Mouse (Mus musculus): ENCODE measurements around the gene Cdr2l.
"Not testable (repeated sequence)": the region's sequence is repeated elsewhere in the genome, so short reads cannot be mapped to it uniquely, and the experiment has no call there.

Cdr2l gene

DNA sequence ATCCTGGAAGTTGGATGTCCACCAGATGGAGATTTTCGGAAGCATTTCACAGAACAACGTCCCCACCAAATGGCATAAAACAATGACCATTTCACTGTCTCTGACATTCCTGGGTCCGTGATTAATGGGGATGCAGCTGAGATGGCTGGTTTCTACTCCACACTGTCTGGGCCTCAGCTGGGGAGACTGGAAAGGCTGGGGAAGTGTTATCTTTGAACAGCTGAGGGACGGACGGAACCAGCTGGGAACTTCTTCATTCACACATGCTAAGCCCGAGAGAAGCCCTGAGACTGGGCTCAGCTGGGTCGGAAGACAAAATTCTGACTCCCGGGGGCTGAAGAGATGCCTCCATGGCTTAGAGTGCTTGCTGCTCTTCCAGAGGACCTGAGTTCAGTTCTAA is 10.4 kb upstream of the Cdr2l start:
- DNase-seq (ENCODE audit: low read depth) = no peak

GRCm38 (mm10) chr11:115372015-115372414 is 9.7 kb upstream of the Cdr2l start:
- DNase-seq (ENCODE audit: low read depth) = no peak

DNA sequence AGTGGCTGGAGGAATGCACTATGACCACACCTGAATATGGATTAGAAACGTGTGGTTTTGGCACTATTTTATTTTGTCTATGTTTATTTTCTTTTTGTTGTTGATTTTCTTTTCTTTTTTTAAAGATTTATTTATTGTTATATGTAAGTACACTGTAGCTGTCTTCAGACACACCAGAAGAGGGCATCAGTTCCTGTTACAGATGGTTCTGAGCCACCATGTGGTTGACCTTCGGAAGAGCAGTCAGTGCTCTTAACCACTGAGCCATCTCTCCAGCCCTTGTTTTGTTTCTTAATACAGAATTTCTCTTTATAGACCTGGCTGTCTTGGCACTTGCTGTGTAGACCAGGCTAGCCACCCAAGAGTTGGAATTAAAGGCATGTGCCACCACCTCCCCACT is 9.0 kb upstream of the Cdr2l start:
- no peak for DNase-seq (ENCODE audit: low read depth)

DNA sequence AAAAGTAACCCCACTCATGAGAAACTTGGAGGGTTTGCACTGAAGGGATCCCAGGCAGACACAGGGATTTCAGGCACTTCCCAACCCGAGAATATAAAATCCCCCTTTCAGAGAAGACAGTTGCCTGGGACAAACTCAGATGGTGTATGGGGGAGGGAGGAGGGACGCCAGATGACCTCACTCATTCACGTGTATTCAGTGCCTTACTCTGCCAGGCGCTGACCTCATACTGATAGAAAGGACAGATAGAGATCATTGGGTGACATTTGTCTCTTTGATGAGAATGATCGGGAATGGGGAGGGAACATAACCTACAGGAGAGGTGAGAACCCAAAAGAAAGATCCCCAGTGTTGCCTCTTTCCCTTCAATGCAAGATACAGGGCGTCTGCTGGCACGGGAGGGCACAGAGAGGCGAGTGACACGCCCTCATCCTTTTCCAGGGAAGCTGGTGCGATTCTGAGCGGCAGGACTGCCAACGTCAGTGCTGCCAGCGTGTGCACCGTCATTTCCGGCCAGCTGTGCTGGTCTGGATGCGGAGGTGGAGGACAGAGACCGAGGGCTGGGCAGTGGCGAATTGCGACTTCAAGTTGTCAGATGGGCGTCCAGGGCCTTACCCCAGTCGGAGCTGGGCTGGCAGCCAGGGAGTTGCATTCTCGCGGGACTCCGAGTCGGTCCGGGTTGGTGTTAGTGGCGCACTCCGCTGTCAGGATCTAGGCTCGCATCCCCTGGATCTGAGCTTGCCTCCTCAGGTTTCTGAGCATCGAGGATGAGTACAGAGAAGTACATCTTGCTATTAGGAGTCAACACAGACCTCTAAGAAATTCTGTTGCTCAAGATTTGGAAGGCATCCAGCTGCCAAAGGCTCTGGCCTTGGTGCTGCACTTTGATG is 7.7 kb upstream of the Cdr2l start:
- peak; percentile 83 for DNase-seq (ENCODE audit: low read depth)

DNA sequence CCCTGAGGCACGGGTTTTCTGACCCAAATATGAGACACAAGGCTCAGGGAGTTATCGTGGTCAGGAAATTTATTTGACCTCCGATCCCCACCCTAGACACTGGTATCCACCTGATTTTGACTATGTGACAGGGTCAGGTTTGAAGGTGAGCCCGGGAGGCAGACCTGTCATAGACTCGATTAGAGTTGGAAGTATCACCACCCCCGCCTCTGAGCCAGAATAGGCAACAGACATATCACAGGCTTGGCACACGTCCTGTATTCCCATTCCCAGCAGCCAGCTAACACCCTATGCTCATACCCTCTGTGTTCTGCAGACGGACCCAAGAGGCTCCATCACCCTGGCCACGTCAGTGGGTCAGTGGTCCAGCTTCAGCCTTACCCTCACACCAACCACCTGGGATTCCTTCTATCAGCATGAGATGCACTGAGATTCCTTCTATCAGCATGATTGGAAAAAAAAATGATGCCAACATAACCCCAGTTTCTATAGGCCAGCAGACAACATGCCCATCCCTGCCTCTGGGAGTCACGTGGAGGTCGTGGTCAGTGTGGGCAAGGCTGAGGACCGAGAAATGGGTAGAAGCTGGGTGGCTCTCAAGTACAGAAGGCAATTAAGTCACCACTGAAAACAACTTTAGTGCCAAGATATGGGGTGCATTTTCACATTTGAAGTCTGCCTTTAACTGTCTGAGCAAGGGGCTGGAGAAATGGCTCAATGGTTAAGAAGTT is 6.9 kb upstream of the Cdr2l start:
- DNase-seq (ENCODE audit: low read depth) = no peak

GRCm38 (mm10) chr11:115376722-115377121 is 5.0 kb upstream of the Cdr2l start:
- peak; percentile 43 for DNase-seq (ENCODE audit: low read depth)

DNA sequence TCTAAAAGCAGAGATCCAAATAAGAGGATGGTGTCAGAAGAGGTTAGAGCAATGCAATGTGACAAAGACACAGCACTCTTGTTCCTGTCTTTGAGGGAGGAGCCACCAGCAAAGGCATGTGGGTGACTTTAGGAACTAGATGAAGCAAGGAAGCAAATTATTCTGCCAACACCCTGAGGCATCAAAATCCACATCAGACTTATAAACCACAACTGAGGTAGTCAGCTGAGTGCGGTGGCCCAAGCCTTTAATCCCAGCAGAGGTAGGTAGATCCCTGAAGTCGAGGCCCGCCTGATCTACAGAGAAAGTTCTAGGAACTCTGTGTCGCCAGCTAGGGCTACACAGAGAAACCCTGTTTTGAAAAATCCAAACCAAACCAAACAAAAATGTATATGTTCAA is 4.5 kb upstream of the Cdr2l start:
- no peak for DNase-seq (ENCODE audit: low read depth)

DNA sequence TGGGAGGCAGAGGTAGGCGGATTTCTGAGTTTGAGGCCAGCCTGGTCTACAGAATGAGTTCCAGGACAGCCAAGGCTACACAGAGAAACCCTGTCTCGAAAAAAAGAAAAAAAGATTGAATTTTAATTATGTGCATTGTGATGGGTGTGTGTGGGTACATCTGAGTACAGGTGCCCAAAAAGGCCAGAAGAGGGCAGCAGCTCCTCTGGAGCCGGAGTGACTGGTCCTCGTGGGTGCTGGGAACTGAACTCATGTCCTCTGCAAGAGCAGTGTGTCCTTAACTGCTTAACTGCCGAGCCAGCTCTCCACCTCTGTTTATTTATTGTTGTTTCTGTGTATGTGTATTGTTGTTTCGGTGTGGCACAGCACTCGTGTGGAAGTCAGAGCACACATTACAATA is 3.9 kb upstream of the Cdr2l start:
- DNase-seq (ENCODE audit: low read depth) = no peak

- DNase-seq (ENCODE audit: low read depth) = peak; percentile 77
These were observed 440 bp upstream of the Cdr2l start for GRCm38 (mm10) chr11:115381276-115381675.

- DNase-seq (ENCODE audit: low read depth) = peak; percentile 43
These were observed 1.2 kb downstream of the Cdr2l start for GRCm38 (mm10) chr11:115382891-115383290.

DNA sequence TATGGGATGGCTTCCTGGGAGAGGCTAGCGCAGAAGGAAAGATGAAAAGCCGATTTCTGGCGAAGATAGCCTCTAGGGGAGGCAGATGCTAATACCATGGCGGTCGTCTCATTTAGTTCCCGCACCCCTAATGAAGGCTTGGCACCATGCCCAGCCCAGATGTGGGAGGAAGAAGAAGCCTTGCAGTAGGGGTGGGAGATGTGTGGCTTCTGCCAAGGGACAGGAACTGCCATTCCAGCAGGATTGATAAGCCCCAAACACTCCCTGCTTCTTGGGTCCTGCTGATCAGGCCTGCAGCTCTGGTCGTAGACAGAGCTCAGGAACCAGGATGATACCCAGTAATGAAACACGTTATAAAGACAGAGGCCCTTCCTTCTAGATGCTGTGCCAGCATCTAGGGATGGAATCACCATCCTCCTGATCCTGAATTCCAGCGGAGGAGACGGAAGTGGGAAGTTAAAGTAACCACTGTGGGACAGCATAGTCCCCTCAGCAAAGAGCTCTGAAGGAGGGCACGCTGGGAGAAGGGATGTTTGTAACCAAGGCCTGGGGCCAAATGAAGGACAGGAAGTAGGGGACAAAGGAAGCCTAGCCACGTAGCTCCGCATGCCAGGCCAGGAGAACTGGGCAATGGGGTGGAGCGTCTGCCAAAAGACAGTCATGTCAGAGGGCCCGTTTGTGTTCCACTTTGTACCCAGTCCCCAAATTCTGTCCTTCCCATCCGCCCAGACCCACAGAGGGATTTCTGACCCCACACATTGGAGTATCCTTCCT is 2.2 kb downstream of the Cdr2l start:
- DNase-seq (ENCODE audit: low read depth) = peak; percentile 52

DNA sequence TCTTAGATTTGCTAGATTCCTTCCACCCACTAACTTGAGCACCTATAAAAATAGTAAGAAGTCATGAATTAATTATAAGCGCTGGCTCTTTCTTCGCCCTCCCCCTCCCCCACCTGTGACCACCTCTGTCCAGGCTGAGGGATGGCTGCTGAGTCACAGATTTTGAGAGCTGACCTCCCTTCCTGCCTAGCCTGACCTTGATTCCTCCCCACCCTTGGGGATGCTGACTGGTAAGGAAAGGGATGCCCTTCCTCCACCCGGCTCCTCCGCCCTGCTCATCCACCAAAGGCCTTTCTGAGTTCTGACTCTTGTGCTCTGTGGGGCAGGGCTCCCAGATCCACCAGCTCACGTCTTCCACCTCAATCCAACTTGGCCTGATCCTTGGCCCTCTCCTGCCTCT is 2.9 kb downstream of the Cdr2l start:
- peak; percentile 22 for DNase-seq (ENCODE audit: low read depth)

- DNase-seq (ENCODE audit: low read depth) = not testable (repeated sequence)
These were observed 5.1 kb downstream of the Cdr2l start for GRCm38 (mm10) chr11:115386859-115387258.

DNA sequence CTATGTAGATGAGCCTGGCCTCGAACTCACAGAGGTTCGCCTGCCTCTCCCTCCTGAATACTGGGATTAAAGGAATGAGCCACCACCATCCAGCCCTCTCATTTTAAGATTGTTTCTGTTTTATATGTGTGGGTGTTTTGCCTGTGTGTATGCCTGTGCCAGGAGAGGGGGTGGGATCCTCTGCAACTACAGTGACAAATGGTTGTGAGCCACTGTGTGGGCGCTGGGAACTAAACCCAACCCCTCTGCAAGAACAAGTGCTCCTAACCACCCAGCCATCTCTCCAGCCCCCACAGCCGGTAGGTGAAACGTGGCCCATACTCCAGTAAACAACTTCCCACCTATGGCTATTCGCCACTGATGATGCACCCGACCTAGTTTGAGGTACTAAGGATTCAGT is 9.6 kb downstream of the Cdr2l start:
- DNase-seq (ENCODE audit: low read depth) = no peak

- DNase-seq (ENCODE audit: low read depth) = no peak
These were observed 12.1 kb downstream of the Cdr2l start for GRCm38 (mm10) chr11:115393721-115394325.

DNA sequence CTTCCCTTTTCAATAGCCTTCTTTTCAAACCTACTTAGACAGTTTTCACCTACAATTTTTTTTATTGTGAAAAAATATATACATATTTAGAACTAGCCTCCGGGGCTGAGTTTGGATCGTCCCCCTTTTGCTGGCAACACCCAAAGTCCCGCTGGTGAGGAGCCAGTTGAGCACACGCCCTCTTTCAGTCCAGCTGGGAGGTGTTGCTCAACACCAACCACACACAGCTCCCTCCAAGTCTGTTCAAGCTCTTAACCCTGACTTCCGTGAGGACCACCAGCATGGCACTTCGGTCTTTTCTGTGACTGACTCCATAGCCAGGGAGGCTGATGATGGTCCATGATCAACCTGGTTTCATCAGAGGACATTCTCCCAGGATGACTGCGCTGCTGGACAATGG is 16.4 kb downstream of the Cdr2l start:
- DNase-seq (ENCODE audit: low read depth) = peak; percentile 79

- peak; percentile 46 for DNase-seq (ENCODE audit: low read depth)
These were observed 18.4 kb downstream of the Cdr2l start for GRCm38 (mm10) chr11:115400126-115400525.

DNA sequence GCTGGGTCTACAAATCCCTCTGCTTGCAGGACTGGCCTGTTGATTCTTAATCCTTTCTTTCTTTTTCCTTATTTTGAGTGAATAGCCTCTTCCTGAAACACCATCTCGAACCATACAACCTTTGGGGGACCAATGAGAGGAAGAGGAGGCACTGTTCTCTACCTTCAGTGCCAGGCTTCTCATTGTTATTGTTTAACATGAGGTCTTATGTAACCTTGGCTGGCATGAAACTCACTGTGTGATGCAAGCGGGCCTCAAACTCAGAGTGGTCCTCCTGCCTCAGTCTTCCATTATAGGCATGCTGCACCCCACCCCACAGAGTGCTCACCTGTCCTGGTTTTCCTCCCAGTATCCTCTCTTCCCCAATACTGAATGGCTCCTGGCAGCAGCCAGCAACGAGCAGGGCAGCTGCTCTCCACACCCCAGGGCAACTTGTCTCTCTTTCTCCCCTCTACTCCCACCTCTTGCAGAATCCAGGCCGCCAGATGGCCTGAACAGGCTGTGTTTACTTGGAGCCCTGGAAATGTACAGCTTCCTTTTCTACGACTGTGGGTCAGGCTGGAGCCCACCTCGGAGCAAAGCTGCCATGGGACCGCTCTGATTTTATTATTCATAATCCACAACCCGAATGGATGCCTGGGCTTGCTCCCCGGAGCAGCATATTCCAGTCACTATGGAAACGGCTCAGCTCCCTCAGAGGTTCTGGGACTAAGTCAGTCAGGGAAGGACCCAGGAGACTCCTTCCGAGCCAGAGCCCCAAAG is 19.1 kb downstream of the Cdr2l start:
- peak; percentile 31 for DNase-seq (ENCODE audit: low read depth)

GRCm38 (mm10) chr11:115403338-115404124 is 21.8 kb downstream of the Cdr2l start, which contains the start of gene Mrpl58:
Gene Mrpl58, plus strand, starts transcription at chr11:115403752.
- DNase-seq (ENCODE audit: low read depth) = peak; percentile 94

- no peak for DNase-seq (ENCODE audit: low read depth)
These were observed 24.0 kb downstream of the Cdr2l start for GRCm38 (mm10) chr11:115405723-115406122.

All from NIH3T3 (cell line).